Mouse (Mus musculus) olfactory bulb, adult 2 months (tissue): ENCODE results near the gene Itga11.

Experiments used
- CTCF ChIP-seq: fragments of 200-500 bp; IDR thresholded peaks from 2 replicates; pipeline ENCODE4 v1.5.1; 2012; ENCODE audit warnings: low read depth, mild to moderate bottlenecking, low read length, moderate library complexity; ENCODE audit not compliant: insufficient read depth
- POLR2A ChIP-seq: fragments of 200-500 bp; IDR thresholded peaks from 2 replicates; pipeline ENCODE4 v1.6.1; 2012; ENCODE audit warnings: mild to moderate bottlenecking, low read depth, low read length, moderate library complexity; ENCODE audit not compliant: insufficient read depth

DNA sequence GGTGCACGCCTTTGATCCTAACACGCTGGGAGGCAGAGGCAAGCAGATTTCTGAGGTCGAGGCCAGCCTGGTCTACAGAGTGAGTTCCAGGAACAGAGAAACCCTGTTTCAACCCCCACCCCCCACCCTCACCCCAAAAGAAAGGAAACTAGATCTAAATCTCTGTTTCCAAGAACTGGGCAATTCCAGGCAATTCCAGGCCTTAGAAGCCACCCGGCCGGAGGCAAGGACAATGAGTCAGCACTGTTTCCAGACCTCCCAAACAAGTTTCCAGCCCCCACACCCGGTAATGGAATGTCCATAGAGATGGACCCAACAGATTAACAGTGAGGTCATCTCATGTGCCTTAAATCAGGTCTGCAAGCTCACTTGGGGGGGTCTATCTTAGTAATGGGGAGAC is 152.3 kb downstream of the Itga11 start:
- TF ChIP-seq CTCF (no peak), POLR2A (no peak)
